Mouse (Mus musculus) erythroid progenitor cell, adult 5-6 weeks (primary cell): ENCODE measurements around the gene Lifr. TPM values are rescaled to one million over a fixed set of nuclear protein-coding genes. Genes with fewer than 3 reads are reported as not detected.

Experiments used
- ATAC-seq: replicated peaks from 2 replicates; pipeline ENCODE4 v1.8.0; 2016; ENCODE audit warnings: moderate number of reproducible peaks, mild to moderate bottlenecking, moderate TSS enrichment, inconsistent platforms; ENCODE audit not compliant: poor library complexity, low FRiP score, severe bottlenecking
- total RNA-seq, 2 experiments: library from RNA; stranded (forward) in 1 of 2; stranded (reverse) in 1 of 2; fragments of 150-400 nt in 1 of 2; fragments of 186-747, 209-891 nt in 1 of 2; gene quantifications; 2 replicates each; pipeline versions ENCODE4 v1.2.3 to v1.2.4; 2015 to 2017; ENCODE audit warnings: low replicate concordance in 2 of 2

The Lifr gene
- total RNA-seq, 2 experiments from 2014 or later: 1.7 to 2.2 TPM

DNA sequence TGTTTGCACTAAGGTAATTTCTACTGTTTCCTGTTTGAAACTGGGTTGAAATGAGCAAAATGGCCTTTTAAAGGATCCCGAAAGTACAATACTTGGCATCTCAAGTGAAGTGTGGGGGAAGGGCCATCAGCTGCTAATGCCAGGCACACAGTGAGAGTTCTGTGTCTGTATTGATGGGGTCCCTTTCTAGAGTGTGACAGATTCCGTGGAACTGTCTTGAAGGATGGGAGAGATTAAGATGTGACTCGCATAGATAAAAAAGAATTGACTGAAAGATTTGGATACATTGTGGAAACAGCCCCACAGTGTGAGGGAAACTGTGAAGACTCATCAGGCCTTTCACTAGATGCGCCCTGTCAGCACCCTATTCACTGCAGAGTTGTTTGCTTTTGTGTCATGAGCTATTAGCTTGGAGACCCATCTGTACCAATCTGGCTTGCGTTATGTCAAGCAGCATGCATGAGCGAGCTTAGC lies 104.4 kb downstream of the Lifr start:
- ATAC-seq: no peak

DNA sequence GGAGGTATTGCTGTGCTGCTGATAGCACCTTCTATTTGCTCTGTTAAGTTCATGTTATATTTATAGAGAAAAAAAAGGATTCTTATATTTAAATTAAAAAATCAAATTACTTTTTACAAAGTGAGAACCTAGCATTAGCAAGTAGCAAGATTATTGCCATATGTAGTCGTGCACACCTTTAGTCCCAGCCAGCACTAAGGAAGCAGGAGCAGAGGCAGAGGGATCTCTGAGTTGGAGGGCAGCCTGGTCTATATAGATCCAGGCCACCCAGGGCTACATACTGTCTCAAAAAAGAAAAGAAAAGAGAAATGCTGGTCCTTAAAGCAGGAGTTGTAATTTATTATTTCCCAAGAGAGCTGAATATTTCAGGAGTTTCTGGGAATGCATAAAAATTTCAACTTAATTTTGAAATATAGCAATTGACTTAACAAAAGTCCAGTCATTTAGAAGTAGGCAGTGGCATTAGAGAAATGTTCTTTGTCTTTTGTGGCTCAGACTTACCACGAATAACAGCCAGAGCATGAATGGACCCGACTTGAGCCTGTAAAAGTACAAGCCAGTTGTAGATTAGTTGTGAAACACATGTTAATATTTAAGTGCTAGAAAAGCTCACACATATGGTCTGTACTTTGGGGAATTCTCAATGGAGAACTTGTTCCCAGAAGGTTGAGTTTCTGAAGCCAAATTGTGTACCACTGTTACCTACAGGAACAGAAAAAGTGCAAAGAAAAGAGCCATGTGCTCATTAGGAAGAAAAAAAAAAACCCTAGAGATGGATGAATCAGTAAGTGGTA lies 107.4 kb downstream of the Lifr start:
- ATAC-seq: no peak

DNA sequence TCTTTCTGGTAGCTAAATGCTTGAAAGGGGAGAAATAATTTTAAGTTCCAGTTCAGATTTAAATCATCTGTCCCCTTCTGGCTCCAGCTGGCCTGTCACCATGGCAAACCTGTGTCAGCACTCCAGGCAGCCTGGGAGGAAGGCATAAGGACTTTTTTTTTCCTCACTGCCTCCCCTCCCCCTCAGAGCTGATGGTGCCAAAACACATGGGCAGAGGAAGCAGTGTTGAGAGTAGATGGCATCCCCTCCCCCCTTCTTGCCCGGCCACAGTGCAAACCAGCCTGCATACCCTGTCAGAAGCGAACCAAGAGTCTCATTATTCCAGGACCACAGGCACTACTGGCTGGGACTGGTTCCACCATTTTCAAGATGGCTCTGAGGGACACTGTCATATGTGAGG lies 108.4 kb downstream of the Lifr start:
- ATAC-seq: no peak

DNA sequence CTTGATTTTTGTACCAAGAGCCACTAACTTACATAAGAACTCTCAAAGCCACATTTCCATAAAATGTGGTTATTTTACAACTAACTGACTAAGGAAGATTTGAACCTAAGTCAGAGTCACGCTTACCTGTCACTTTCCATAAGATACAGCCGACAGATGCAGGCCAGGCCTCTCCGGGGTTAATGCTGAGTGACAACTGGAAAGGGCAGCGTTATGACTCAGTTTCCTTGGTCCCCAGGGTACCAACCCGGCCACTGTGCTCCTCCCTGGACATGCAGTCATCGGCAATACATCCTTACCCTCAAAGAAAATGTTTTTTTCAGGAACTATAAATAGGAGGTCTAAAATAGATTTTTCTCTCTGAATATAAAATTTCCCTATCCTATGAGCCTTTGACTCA lies 109.9 kb downstream of the Lifr start:
- ATAC-seq: no peak

DNA sequence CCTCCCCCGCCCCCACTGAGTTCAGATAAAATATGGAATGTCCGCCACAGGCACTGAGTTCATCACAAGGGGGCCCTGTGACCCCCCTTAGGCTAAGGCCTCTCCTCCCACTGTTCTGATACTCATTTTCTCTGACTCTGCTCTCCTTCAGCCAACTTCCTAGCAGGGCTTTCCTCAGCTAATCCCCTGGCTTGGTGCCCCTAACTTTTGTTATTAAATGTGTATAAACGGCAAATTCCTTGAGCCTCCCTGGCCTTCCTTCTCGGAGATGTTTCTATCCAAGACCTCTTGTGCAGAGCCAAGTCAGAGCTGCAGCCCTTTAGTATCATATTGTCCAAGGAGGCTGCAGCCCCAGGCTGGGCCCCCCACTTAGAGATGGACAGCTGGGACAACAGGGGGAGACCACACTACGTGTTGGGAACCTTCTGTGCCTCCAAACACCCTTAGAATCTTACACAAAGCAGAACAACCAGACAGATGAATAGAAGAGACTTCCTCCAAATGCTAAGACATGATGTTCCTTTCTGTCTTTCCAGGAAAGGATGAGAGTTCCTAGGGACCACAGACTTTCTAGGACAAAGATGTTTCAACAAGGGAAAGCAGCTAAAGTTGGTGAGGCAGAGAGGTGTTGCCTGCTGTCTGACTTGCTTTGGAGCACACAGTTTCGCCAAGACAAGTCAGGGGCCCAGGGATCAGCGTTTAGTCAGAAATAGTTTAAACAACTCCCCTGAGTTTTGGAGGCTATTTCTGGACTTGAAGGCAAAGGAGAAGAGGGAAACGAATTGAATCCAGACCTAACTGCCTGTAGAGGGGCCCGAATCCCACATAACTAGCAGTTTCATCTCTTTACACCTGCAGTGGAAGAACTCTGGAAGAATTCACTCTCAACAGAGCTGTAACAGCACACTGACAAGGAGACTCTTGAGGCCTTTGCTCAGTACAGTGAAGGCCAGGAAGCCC lies 111.3 kb downstream of the Lifr start:
- no peak for ATAC-seq

DNA sequence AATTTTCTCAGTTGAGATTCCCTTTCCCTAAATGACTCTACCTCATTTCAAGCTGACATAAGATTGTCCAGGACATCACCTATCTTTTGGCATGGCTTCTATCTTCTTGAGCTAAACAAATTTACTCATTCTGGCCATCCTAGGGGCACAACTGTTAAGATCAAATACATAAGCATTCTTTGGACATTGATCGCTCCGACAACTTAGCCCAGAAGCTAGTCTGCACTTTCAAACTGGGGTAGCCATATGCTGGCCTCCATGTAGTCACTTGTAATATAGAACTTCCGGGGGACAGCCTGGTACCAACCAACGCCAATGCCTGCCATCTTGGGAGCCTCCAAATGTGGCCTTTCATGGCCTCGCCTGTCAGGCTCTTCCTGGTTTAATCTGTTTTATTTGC lies 112.6 kb downstream of the Lifr start:
- ATAC-seq: no peak

DNA sequence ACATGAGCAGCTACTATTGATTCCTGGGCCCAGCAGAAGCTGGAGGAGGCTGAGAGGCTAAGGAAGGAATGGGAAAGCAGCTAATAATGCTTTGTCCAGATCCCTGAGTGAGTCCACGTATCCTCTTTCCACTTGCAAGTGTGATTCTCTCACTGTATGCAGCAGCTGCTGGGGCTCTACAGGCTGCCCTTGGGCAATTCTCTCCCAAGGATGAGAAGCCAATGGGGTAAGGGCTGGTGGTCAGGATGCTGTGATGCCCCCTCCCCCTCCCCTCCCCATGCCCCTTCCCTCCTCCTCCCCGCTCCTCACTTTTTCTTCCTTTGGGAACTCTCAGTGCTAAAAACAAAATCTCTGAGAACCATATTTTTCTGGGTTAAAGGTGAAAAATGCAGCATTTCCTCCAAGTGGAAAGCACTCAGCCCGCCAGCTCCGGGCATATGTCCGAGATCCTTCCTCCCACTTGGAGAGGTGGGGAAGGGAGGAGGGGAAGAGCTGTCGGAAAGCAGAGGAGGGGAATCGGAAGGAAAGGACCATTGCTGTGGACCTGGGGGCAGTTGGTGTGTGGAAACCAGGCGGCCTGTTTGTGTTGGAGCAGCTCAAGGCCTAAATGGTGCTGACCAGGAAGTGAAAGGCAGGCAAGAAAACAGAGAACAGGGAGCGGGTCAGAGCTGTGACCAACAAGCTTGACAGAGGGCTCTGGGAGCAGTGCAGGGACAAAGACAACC lies 113.4 kb downstream of the Lifr start:
- ATAC-seq: no peak

DNA sequence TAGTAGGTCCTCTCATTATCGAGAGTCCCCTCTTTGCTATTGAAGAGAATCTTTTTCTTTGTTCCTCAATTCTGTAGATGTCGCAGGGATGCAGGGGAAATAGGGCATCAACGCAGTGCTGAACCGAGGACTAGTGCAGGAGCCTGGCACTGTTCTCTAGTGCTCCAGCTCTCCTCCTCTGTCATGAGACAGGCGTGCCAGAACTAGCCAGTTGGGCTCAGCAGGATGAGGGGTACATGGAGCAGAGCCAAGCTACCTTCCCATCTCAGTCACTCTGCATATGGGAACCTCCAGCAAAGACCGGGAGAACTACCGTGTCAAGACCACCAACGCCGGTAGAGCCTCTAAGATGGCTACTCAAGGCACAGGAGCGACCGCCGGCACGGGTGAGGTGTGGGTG lies 114.5 kb downstream of the Lifr start:
- no peak for ATAC-seq

DNA sequence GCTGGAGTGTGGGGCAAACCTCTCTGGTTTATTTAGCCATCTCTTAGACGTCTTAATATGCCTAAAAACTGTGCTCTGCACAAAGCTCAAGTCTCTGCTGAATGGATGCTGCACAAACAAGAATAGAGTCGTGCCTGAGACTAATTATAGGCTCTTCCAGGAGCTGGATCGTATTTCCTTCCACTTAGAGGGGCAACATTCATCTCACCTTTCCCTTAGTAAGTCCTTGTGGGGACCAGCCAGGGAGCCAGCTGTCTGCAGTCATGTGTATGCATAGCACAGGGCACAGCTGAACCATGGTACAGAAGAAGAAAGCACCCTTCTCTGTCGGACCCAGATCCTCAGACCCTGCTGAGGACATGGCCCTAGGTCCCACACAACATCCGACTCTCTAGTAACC lies 115.7 kb downstream of the Lifr start:
- ATAC-seq: no peak

DNA sequence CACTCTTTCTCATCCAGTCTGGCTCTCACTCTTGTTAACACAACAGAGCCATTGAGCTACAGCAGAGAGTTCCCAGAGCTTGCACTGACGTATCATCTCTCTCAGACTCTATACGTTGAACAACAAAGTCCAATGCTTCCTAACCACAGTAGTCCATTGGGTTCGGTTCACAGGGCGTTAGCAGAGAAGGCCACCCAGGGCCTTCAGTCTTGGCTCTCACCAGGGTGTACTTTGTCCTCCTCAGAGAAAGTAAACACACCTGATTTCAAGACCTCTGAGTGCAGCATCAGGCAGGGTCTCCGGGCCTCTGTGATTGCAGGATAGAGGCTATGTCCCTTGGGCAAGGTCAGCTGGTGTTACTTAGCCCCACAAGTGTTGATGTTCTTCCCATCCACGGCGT lies 116.9 kb downstream of the Lifr start:
- no peak for ATAC-seq

DNA sequence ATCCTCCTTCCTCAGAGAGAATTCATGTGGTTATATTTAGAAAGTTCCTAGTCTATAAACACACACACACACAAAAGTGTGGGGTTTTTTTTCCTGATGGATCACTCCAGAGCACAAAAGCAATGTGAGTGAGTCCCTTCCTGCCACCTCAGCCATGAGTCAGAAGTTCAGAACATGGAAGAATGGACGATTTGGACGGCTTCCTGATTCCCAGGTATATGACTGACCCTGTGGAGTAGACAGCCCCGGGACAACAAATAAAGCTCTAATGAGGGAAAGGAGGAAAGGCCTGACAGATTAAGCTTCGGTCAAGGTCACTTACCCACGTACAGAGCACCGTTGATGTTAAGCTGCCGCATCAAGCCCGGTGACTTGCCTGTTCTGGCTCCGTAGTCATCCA lies 117.8 kb downstream of the Lifr start:
- ATAC-seq: no peak

DNA sequence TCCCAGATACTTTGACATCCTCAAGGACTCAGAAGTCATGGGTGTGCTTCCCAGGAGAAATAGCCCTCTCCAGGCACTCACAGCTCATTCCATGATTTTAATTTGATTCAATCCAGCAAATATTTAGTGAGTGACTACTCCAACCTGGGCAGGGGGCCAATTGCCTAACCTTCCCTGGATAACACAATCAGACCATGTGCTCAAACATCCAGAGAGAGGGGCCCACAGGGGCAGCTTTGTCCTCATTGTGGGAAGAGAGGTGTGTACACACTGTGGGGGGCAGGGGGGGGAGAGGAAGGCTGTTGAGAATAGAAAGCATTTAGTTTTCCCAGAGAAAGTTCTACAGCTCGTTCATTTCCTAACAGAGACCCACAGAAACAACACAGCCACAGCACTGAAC lies 123.3 kb downstream of the Lifr start:
- no peak for ATAC-seq

DNA sequence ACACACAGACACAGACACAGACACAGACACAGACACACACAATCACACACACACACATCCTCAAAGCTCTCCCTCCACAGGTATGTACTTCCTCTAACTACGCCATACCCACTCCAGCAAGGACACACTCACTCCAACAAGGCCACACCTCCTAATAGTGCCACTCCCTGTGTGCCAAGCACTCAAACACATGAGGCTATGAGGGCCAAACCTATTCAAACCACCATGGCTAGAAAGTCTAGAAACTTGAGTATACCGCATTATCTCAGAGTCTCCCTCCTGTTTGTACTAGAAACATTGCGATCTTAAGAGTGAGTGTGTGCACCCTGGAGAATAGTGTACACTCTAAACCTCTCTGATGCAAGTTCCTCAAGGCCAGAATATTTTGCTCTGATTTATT lies 125.4 kb downstream of the Lifr start:
- ATAC-seq: no peak

DNA sequence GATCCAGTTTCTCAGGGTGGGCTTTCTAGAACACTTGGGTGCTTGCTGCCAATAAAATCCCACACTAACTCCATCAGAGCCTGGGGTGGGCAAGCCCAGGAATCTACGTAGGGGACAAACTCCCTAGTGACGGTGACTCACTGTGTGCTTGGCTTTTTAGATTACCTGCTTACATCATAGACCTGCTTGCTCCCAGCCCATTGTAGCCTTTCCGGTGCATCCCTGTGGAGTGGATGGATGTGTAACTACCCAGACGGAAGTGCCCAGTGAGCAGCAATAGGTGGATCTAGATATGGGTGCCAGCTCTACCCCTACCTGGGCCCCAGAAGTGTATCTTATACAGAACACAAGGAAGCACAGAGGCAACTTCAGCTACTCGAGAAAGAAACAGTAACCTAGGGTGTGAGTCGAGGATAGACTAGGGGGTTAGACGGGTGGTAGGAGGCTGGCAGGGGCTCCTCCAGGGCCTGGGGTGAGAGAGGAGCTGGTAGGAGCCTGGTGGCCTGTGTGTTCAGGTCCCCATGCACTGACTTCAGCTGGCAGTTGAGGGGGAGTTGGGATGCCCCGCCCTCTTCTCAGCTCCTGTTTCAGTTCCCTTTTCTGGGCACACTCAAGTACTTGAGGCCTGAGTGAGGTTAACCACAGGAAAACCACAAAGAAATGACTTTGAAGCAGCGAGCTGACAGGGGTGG lies 126.3 kb downstream of the Lifr start:
- no peak for ATAC-seq

DNA sequence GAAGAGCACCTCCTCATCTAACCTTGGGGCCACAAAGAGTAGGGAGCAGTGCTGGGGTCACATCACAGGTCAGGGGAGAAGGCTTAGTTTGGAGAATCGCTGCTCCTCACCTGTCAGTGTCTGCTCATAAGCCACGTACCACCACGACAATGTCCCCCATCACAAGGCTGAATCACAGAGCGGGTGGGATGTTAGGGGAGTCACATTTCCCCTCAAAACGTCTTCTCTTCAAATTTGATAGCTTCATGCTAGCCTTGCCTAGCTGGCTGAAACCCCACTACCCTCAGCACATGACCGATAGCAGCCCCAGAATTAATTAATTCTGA lies 126.8 kb downstream of the Lifr start:
- ATAC-seq: no peak

DNA sequence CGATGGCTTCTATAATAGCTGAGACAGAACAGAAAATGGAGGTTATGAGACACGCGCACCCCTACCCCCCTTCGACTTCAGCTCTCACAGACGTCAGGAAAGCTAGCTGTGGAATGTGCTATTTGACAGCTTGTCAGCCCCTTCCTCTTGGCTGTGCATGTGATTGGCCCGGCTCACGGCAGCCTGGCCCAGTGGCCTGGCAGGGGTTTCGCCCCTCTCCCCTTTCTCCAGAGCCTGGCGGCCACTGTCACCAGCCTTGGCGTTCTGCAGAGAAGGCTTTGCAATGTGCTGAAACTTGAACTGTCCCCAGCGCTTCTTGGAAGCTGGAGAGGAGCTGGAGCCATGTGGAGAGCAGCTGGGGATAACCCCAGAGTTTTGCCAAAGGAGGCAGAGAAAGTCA lies 132.4 kb downstream of the Lifr start:
- ATAC-seq: no peak

DNA sequence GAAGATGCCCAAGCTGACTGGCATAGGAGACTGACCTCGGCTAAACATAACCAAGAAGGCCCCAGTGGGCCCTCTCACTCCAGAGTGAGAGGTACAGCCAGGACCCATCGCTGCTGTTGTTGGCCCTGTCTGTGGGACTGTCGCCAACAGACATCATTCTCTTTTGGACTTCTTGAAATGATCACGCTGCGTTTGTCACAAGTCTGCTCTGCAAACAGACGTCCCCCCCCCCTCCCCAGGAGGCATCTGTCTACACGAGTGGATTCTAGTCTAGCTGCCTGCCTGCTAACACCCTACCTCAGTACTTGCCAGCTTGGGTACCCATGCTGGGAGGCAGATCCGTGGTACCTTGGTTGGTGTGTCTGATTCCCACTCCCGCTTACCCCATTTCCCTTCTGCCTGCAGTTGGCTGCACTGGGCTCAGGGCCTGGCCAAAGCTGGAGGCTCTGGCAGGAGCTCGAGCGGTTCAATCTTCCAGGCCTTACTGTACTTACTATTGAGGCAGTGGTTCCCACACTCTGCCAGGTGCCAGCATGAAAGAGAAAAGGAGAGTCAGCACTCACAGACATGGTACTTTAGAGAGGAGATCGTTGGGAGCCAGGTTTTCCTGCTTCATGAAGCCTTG lies 133.8 kb downstream of the Lifr start:
- ATAC-seq: no peak

DNA sequence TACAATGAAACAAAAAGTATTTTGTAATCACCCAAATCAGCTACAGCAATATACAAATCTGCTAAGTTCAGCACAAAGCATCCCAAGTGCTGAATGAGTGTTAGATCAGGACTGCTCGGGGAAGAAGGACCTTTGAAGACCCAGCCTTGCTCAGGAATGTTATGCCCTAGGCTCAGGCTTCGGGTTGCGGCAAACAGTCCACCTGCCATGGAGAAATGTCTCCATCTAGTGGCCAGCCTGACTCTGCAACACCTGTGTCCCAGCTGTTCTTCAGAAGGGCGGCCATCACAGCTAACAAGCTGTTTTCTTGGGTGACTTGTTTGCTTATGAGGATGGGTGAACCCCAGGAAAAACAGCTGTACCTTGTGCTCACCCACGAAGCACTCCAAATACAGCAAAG lies 135.8 kb downstream of the Lifr start:
- ATAC-seq: no peak

DNA sequence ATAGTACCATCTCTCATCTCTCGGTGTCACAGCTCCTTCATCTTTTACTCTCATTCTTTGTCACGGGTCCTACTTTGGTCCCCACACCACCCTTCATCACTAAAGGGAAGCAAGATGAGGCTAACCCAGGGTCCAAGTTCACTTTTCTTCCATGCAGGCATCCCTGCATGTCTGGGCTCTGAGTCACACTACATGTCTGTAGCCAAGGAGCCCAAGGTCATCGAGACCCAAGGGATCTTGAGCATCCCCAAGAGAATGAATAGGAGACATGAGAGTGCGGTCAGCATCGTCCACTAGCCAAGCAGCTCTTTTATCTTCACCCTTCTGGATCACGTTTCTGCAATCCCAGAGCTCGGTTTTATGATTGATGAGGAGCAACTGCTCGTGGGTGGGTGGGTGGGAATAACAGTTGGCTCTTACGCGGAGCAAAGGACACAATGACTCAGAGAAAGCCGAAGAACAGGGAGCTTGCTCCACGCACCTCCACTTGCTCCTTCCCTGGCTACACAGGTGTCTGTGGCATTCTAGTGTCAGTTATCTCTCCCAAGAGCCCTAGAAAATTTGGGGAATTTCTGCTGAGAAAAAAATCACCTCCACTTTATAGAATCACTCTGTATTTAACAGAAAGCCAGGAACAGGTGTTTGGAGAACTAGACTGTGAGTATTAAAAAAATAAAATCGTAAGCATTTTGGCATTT lies 143.1 kb downstream of the Lifr start:
- ATAC-seq: no peak
